Mouse (Mus musculus) thymus, adult 2 months (tissue): ENCODE results near the gene Mid1.

Experiments used
- CTCF ChIP-seq: fragments of 200-500 bp; IDR thresholded peaks from 2 replicates; pipeline ENCODE4 v1.5.1; 2012; ENCODE audit warnings: mild to moderate bottlenecking, control low read depth, low read length, moderate library complexity, borderline replicate concordance; ENCODE audit not compliant: control insufficient read depth, poor library complexity, insufficient read depth; ENCODE audit errors: extremely low read depth
- POLR2A ChIP-seq: fragments of 200-500 bp; IDR thresholded peaks from 2 replicates; pipeline ENCODE4 v1.6.1; 2012; ENCODE audit warnings: mild to moderate bottlenecking, low read length, control low read depth, moderate library complexity; ENCODE audit not compliant: control insufficient read depth, poor library complexity, insufficient read depth; ENCODE audit errors: extremely low read depth

DNA sequence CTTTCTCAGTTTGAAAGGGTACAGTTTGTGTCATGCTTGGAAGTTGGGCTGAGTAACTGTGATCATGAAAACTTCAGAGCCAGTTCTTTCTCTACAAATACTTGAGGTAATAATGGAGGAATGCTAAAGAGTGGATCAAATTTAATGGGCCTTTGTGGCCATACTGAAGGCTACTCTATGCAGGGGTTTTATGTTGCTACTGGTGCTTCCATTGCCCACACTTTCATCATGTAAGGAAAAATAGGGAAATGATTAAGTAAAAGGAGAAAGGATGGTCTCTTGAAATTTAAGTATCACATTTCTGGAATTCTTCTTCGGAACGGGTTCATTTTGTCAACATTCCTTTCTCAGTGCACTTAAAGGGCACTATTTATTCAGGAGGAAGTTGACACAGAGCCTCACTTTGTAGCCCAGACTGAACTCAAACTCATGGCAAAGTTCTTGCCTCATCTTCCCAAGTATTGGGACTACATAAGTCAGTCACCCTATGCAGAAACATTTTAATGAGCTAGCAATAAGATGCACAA is 176.3 kb downstream of the Mid1 start:
- TF ChIP-seq POLR2A (no peak), CTCF (no peak)
